Mouse (Mus musculus): ENCODE data around the gene B3galnt1.

- no peak for TF ChIP-seq POLR2A (IDR thresholded peaks at IDR 0.05; ENCODE audit: control insufficient read depth in 1 of 2, insufficient read depth in 1 of 2, low read depth in 1 of 2, low read length in 2 of 2, poor library complexity in 1 of 2)
- TF ChIP-seq ZKSCAN1 (IDR thresholded peaks at IDR 0.05; ENCODE audit: low read depth, low read length), result no peak
- TF ChIP-seq CTCF (IDR thresholded peaks at IDR 0.05 in 2 of 3, conservative IDR thresholded peaks at IDR 0.05 in 1 of 3; ENCODE audit: control insufficient read depth in 1 of 3, insufficient read depth in 1 of 3, low read depth in 2 of 3, low read length in 3 of 3, poor library complexity in 1 of 3, severe bottlenecking in 1 of 3), result no peak
- no peak for TF ChIP-seq EP300 (IDR thresholded peaks at IDR 0.05; ENCODE audit: low read depth in 1 of 2, low read length in 2 of 2)
These were observed 49.9 kb downstream of the B3galnt1 start for GRCm38 (mm10) chr3:69548704-69549455.
